Mouse (Mus musculus) hindbrain, embryonic 15.5 days (tissue): ENCODE results near the gene A830031A19Rik. TPM values are rescaled to one million over a fixed set of nuclear protein-coding genes. Genes with fewer than 3 reads are reported as not detected.

Experiments
- ATAC-seq: fragments of 200-750 bp; cut with Nextera tagmentation; 2 replicates; pipeline ENCODE4 v1.8.0; 2017; ENCODE audit warnings: low read depth, moderate number of reproducible peaks, moderate TSS enrichment; ENCODE audit not compliant: low FRiP score
- H3K27ac ChIP-seq: fragments of 300-500 bp; sonication (generic); replicated peaks from 2 replicates; pipeline ENCODE4 v1.5.1; 2015; ENCODE audit warnings: mild to moderate bottlenecking, inconsistent platforms
- H3K27me3 ChIP-seq: fragments of 300-500 bp; sonication (generic); 2 replicates; pipeline ENCODE4 v1.6.1; 2015; ENCODE audit warnings: control low read depth, inconsistent platforms
- H3K36me3 ChIP-seq: fragments of 300-500 bp; sonication (generic); 2 replicates; pipeline ENCODE4 v1.6.1; 2015; ENCODE audit warnings: control low read depth, inconsistent platforms
- H3K4me1 ChIP-seq: fragments of 300-500 bp; sonication (generic); replicated peaks from 2 replicates; pipeline ENCODE4 v1.6.1; 2015; ENCODE audit warnings: control low read depth, inconsistent platforms
- H3K4me2 ChIP-seq: fragments of 300-500 bp; sonication (generic); 2 replicates; pipeline ENCODE4 v1.6.1; 2015; ENCODE audit warnings: moderate library complexity, mild to moderate bottlenecking, inconsistent platforms
- H3K4me3 ChIP-seq: fragments of 300-500 bp; sonication (generic); 2 replicates; pipeline ENCODE4 v1.5.1; 2015; ENCODE audit warnings: mild to moderate bottlenecking, inconsistent platforms
- H3K9ac ChIP-seq: fragments of 300-500 bp; sonication (generic); 2 replicates; pipeline ENCODE4 v1.6.1; 2015; ENCODE audit warnings: inconsistent platforms
- H3K9me3 ChIP-seq: fragments of 300-500 bp; sonication (generic); 2 replicates; pipeline ENCODE4 v1.6.1; 2016; ENCODE audit warnings: control low read depth, inconsistent platforms
- WGBS: fragments of 180-500 bp; shearing (Covaris S2); methylation state at CpG from one replicate; pipeline ENCODE4 v1.1.7; 2015; 5-methylcytosine and 5-hydroxymethylcytosine counted together
- polyA plus RNA-seq: library from polyadenylated mRNA; unstranded; fragments of >200 nt; fragmentation: Nextera tagmentation; extraction: Ambion mirVana; gene quantifications from 2 replicates; pipeline ENCODE4 v1.2.1, GENCODE M21; 2015

Gene A830031A19Rik
- polyA plus RNA-seq: not detected in 2 replicates

GRCm38 (mm10) chr11:24074634-24075104 is at the start of gene A830031A19Rik:
Gene A830031A19Rik (minus strand): TSS chr11:24075054.
- H3K27me3 ChIP-seq: 0 out of 2 replicates have a peak, but pooled peaks cover 3% of the 10 kb centered on the region
- peak within 1 kb of the TSS; percentile 86 for H3K9ac ChIP-seq
- WGBS: under 1% methylated on average over 11 of the region's 11 CpGs
- peaks cover 11% of the 10 kb centered on the region for H3K4me1 ChIP-seq
- H3K4me2 ChIP-seq: peak within 1 kb of the TSS; percentile 93
- no peaks in the 10 kb centered on the region for H3K9me3 ChIP-seq
- no peak for ATAC-seq
- no peaks in the 10 kb centered on the region for H3K36me3 ChIP-seq
- peak within 1 kb of the TSS; percentile 96 for H3K27ac ChIP-seq
- H3K4me3 ChIP-seq: peak within 1 kb of the TSS; percentile 76

GRCm38 (mm10) chr11:24123991-24124390 is 49.1 kb upstream of the A830031A19Rik start:
- ATAC-seq: no peak
- Histone ChIP-seq H3K27me3 (no peaks in the 10 kb centered on the region), H3K9me3 (no peaks in the 10 kb centered on the region), H3K9ac (no peak overlapping the region), H3K36me3 (no peaks in the 10 kb centered on the region), H3K27ac (no peak overlapping the region), H3K4me3 (no peak overlapping the region), H3K4me1 (peaks cover 55% of the 10 kb centered on the region), H3K4me2 (no peak overlapping the region)
- WGBS: 81% methylated on average over 2 of the region's 2 CpGs

- H3K4me2 ChIP-seq: no peak overlapping the region
- ATAC-seq: no peak
- no peaks in the 10 kb centered on the region for H3K36me3 ChIP-seq
- no peaks in the 10 kb centered on the region for H3K27me3 ChIP-seq
- H3K9me3 ChIP-seq: no peaks in the 10 kb centered on the region
- H3K9ac ChIP-seq: no peak overlapping the region
- H3K4me1 ChIP-seq: peaks cover 59% of the 10 kb centered on the region
- H3K4me3 ChIP-seq: no peak overlapping the region
- WGBS: 77% methylated on average over 7 of the region's 7 CpGs
- H3K27ac ChIP-seq: no peak overlapping the region
These were observed 48.0 kb upstream of the A830031A19Rik start for GRCm38 (mm10) chr11:24122899-24123298.

GRCm38 (mm10) chr11:24121136-24121535 is 46.3 kb upstream of the A830031A19Rik start:
- H3K27ac ChIP-seq: 0 out of 2 replicates have a peak overlapping the region, but pooled peaks have one; percentile 21
- H3K4me1 ChIP-seq: peaks cover 52% of the 10 kb centered on the region
- no peak for ATAC-seq
- 70% methylated on average over 9 of the region's 9 CpGs for WGBS
- no peak overlapping the region for H3K4me2 ChIP-seq
- no peak overlapping the region for H3K4me3 ChIP-seq
- H3K27me3 ChIP-seq: no peaks in the 10 kb centered on the region
- no peak overlapping the region for H3K9ac ChIP-seq
- no peaks in the 10 kb centered on the region for H3K36me3 ChIP-seq
- H3K9me3 ChIP-seq: no peaks in the 10 kb centered on the region

- H3K27ac ChIP-seq: no peak overlapping the region
- H3K27me3 ChIP-seq: no peaks in the 10 kb centered on the region
- no peak for ATAC-seq
- WGBS: 87% methylated on average over 7 of the region's 7 CpGs
- no peaks in the 10 kb centered on the region for H3K9me3 ChIP-seq
- H3K36me3 ChIP-seq: no peaks in the 10 kb centered on the region
- H3K4me2 ChIP-seq: no peak overlapping the region
- H3K9ac ChIP-seq: no peak overlapping the region
- H3K4me1 ChIP-seq: peaks cover 28% of the 10 kb centered on the region
- H3K4me3 ChIP-seq: no peak overlapping the region
These were observed 41.9 kb upstream of the A830031A19Rik start for GRCm38 (mm10) chr11:24116582-24117318.

GRCm38 (mm10) chr11:24116041-24116440 is 41.2 kb upstream of the A830031A19Rik start:
- peaks cover 24% of the 10 kb centered on the region for H3K4me1 ChIP-seq
- no peaks in the 10 kb centered on the region for H3K27me3 ChIP-seq
- no peak overlapping the region for H3K4me3 ChIP-seq
- H3K9ac ChIP-seq: no peak overlapping the region
- H3K27ac ChIP-seq: no peak overlapping the region
- H3K4me2 ChIP-seq: no peak overlapping the region
- H3K36me3 ChIP-seq: no peaks in the 10 kb centered on the region
- no peak for ATAC-seq
- no peaks in the 10 kb centered on the region for H3K9me3 ChIP-seq
- WGBS: 93% methylated on average over 2 of the region's 2 CpGs

GRCm38 (mm10) chr11:24115017-24115752 is 40.3 kb upstream of the A830031A19Rik start:
- Histone ChIP-seq H3K4me3 (no peak overlapping the region), H3K4me1 (peaks cover 26% of the 10 kb centered on the region), H3K27ac (no peak overlapping the region), H3K4me2 (no peak overlapping the region), H3K9ac (no peak overlapping the region), H3K36me3 (no peaks in the 10 kb centered on the region), H3K9me3 (no peaks in the 10 kb centered on the region), H3K27me3 (no peaks in the 10 kb centered on the region)
- WGBS: 79% methylated on average over 12 of the region's 12 CpGs
- no peak for ATAC-seq

GRCm38 (mm10) chr11:24111720-24112119 is 36.9 kb upstream of the A830031A19Rik start:
- Histone ChIP-seq H3K9me3 (no peaks in the 10 kb centered on the region), H3K36me3 (no peaks in the 10 kb centered on the region), H3K4me3 (no peak overlapping the region), H3K4me1 (peaks cover 35% of the 10 kb centered on the region), H3K9ac (no peak overlapping the region), H3K27ac (no peak overlapping the region), H3K27me3 (no peaks in the 10 kb centered on the region), H3K4me2 (no peak overlapping the region)
- WGBS: 47% methylated on average over 6 of the region's 6 CpGs
- ATAC-seq: no peak

- Histone ChIP-seq H3K9ac (no peak overlapping the region), H3K27me3 (no peaks in the 10 kb centered on the region), H3K9me3 (no peaks in the 10 kb centered on the region), H3K4me3 (no peak overlapping the region), H3K27ac (no peak overlapping the region), H3K36me3 (no peaks in the 10 kb centered on the region), H3K4me2 (no peak overlapping the region), H3K4me1 (peaks cover 41% of the 10 kb centered on the region)
- WGBS: 60% methylated on average over 2 of the region's 2 CpGs
- ATAC-seq: no peak
These were observed 35.3 kb upstream of the A830031A19Rik start for GRCm38 (mm10) chr11:24110113-24110512.

GRCm38 (mm10) chr11:24109388-24109787 is 34.5 kb upstream of the A830031A19Rik start:
- Histone ChIP-seq H3K36me3 (no peaks in the 10 kb centered on the region), H3K27me3 (no peaks in the 10 kb centered on the region), H3K4me2 (no peak overlapping the region), H3K9ac (no peak overlapping the region), H3K4me3 (no peak overlapping the region), H3K4me1 (peaks cover 41% of the 10 kb centered on the region), H3K9me3 (no peaks in the 10 kb centered on the region), H3K27ac (no peak overlapping the region)
- ATAC-seq: no peak
- 93% methylated on average over 3 of the region's 3 CpGs for WGBS

GRCm38 (mm10) chr11:24108974-24109373 is 34.1 kb upstream of the A830031A19Rik start:
- no peaks in the 10 kb centered on the region for H3K9me3 ChIP-seq
- no peak for ATAC-seq
- no peak overlapping the region for H3K27ac ChIP-seq
- no peak overlapping the region for H3K4me2 ChIP-seq
- no peaks in the 10 kb centered on the region for H3K27me3 ChIP-seq
- peaks cover 41% of the 10 kb centered on the region for H3K4me1 ChIP-seq
- 71% methylated on average over 3 of the region's 3 CpGs for WGBS
- no peaks in the 10 kb centered on the region for H3K36me3 ChIP-seq
- H3K9ac ChIP-seq: no peak overlapping the region
- no peak overlapping the region for H3K4me3 ChIP-seq

- H3K27ac ChIP-seq: no peak overlapping the region
- no peak overlapping the region for H3K4me3 ChIP-seq
- H3K9me3 ChIP-seq: no peaks in the 10 kb centered on the region
- no peak overlapping the region for H3K4me2 ChIP-seq
- ATAC-seq: no peak
- no peaks in the 10 kb centered on the region for H3K36me3 ChIP-seq
- no peak overlapping the region for H3K9ac ChIP-seq
- no peaks in the 10 kb centered on the region for H3K27me3 ChIP-seq
- H3K4me1 ChIP-seq: peaks cover 52% of the 10 kb centered on the region
- 66% methylated on average over 5 of the region's 5 CpGs for WGBS
These were observed 32.6 kb upstream of the A830031A19Rik start for GRCm38 (mm10) chr11:24107414-24107813.
